Mouse (Mus musculus) neural tube, embryonic 12.5 days (tissue): ENCODE measurements at regions not wholly inside any gene's neighbourhood (a gene's known extent, or its start where the extent isn't known, plus 50 kb on each side); places are given as distances from the start of the nearest gene placed in this dataset.

Experiments
- ATAC-seq: fragments of 200-750 bp; cut with Nextera tagmentation; 2 replicates; pipeline ENCODE4 v1.8.0; 2017; ENCODE audit warnings: low read depth, mild to moderate bottlenecking, moderate TSS enrichment, moderate library complexity; ENCODE audit not compliant: low FRiP score
- H3K27ac ChIP-seq: fragments of 300-500 bp; sonication (generic); 2 replicates; pipeline ENCODE4 v1.5.1; 2016
- H3K27me3 ChIP-seq: fragments of 300-500 bp; sonication (generic); replicated peaks from 2 replicates; pipeline ENCODE4 v1.6.1; 2016; ENCODE audit warnings: mild to moderate bottlenecking
- H3K36me3 ChIP-seq: fragments of 300-500 bp; sonication (generic); 2 replicates; pipeline ENCODE4 v1.6.1; 2016; ENCODE audit warnings: mild to moderate bottlenecking
- H3K4me1 ChIP-seq: fragments of 300-500 bp; sonication (generic); 2 replicates; pipeline ENCODE4 v1.6.1; 2016
- H3K4me2 ChIP-seq: fragments of 300-500 bp; sonication (generic); replicated peaks from 2 replicates; pipeline ENCODE4 v1.6.1; 2016; ENCODE audit warnings: mild to moderate bottlenecking
- H3K4me3 ChIP-seq: fragments of 300-500 bp; sonication (generic); 2 replicates; pipeline ENCODE4 v1.5.1; 2016
- H3K9ac ChIP-seq: fragments of 300-500 bp; sonication (generic); 2 replicates; pipeline ENCODE4 v1.6.1; 2016; ENCODE audit warnings: mild to moderate bottlenecking
- H3K9me3 ChIP-seq: fragments of 300-500 bp; sonication (generic); 2 replicates; pipeline ENCODE4 v1.6.1; 2016; ENCODE audit warnings: mild to moderate bottlenecking
- WGBS: fragments of 180-500 bp; shearing (Covaris S2); methylation state at CpG from one replicate; pipeline ENCODE4 v1.1.7; 2016; 5-methylcytosine and 5-hydroxymethylcytosine counted together

GRCm38 (mm10) chr6:100376656-100377055 is 89.4 kb upstream of the Rybp start:
- no peak for ATAC-seq
- WGBS, result 16% methylated on average over 9 of the region's 9 CpGs
- no peak overlapping the region for H3K4me2 ChIP-seq

GRCm38 (mm10) chr6:100370828-100371227 is 83.5 kb upstream of the Rybp start:
- Histone ChIP-seq H3K9ac (no peak overlapping the region), H3K4me2 (no peak overlapping the region), H3K4me3 (no peak overlapping the region), H3K27me3 (no peaks in the 10 kb centered on the region), H3K9me3 (no peaks in the 10 kb centered on the region), H3K4me1 (no peaks in the 10 kb centered on the region), H3K27ac (no peak overlapping the region), H3K36me3 (no peaks in the 10 kb centered on the region)
- WGBS, result 96% methylated on average over 1 of the region's 1 CpGs
- ATAC-seq, result no peak

More at GRCm38 (mm10) chr6:100376656-100377055, 89.4 kb upstream of the Rybp start:
- Histone ChIP-seq H3K27me3 (0 out of 2 replicates have a peak, but pooled peaks cover 3% of the 10 kb centered on the region), H3K9ac (no peak overlapping the region), H3K36me3 (no peaks in the 10 kb centered on the region), H3K27ac (no peak overlapping the region), H3K9me3 (no peaks in the 10 kb centered on the region), H3K4me1 (peaks cover 19% of the 10 kb centered on the region), H3K4me3 (no peak overlapping the region)

DNA sequence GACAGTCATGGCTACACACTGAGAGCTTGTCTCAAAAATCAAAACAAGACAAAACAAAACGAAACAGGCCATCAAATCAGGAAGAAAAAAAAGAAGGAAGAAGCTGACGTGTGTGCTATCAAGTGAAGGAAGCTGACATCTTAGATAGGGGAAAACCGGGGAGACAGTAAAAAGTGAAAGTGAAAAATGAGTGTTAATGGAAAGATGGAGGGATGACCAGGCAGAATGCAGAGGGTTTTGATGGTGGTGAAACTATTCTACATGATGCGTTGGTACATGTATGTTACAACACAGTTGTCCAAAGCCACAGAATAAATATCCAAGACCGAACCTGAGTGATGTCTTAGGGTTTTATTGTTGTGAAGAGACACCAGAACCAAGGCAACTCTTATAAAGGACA is 83.1 kb upstream of the Rybp start:
- Histone ChIP-seq H3K9me3 (no peaks in the 10 kb centered on the region), H3K27me3 (no peaks in the 10 kb centered on the region), H3K4me2 (no peak overlapping the region), H3K36me3 (no peaks in the 10 kb centered on the region), H3K27ac (no peak overlapping the region), H3K4me3 (no peak overlapping the region), H3K9ac (no peak overlapping the region), H3K4me1 (no peaks in the 10 kb centered on the region)
- no peak for ATAC-seq
- 92% methylated on average over 5 of the region's 5 CpGs for WGBS

GRCm38 (mm10) chr6:100366231-100366630 is 78.9 kb upstream of the Rybp start:
- no peak overlapping the region for H3K4me3 ChIP-seq
- H3K9ac ChIP-seq, result no peak overlapping the region
- no peak overlapping the region for H3K27ac ChIP-seq
- no peaks in the 10 kb centered on the region for H3K36me3 ChIP-seq
- H3K4me1 ChIP-seq, result no peaks in the 10 kb centered on the region
- no peak overlapping the region for H3K4me2 ChIP-seq
- H3K9me3 ChIP-seq, result no peaks in the 10 kb centered on the region
- no peaks in the 10 kb centered on the region for H3K27me3 ChIP-seq
- WGBS, result 68% methylated on average over 8 of the region's 8 CpGs
- no peak for ATAC-seq

DNA sequence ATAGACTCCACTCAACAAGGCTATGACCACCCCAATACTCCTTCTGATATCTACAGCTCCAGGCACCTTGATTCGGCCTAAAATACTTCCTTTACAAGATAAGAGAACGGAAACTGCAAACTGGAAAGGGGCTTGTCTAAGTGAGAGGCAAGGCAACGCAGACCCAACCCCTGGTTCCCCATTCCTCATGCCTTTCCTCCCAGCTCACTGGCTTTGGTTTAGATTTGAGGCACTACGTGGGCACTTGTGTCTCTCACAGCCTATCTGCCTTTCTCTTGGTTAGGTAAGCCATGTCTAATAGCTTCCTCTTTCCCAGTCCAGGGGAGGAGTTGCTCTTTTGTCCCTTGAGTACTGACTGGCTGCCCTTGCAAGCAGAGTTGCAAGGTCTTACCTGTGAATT is 78.5 kb upstream of the Rybp start:
- Histone ChIP-seq H3K4me2 (no peak overlapping the region), H3K36me3 (no peaks in the 10 kb centered on the region), H3K9ac (no peak overlapping the region), H3K4me3 (no peak overlapping the region), H3K27ac (no peak overlapping the region), H3K9me3 (no peaks in the 10 kb centered on the region), H3K27me3 (no peaks in the 10 kb centered on the region), H3K4me1 (no peaks in the 10 kb centered on the region)
- no peak for ATAC-seq
- 83% methylated on average over 4 of the region's 4 CpGs for WGBS

DNA sequence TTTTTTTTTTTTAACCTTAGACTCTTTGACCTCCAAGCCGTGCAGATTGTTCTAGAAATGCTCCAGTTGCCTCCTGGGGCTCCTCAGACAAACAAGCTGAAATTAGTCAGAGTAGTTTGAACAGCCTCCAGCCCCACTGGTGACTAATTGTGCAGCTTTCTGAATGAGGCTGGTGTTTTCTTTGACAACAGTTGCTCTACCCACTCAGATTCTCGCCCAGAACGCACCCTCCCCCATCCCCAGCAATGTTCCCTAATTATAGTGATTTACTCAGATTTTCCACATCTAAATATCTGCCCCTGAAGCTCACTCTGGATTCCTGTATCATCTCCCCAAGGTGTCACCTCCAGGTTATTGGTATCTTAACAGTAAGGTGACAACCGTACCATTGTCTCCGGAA is 76.4 kb upstream of the Rybp start:
- Histone ChIP-seq H3K9me3 (no peaks in the 10 kb centered on the region), H3K36me3 (no peaks in the 10 kb centered on the region), H3K27ac (no peak overlapping the region), H3K4me2 (no peak overlapping the region), H3K9ac (no peak overlapping the region), H3K4me1 (no peaks in the 10 kb centered on the region), H3K4me3 (no peak overlapping the region), H3K27me3 (no peaks in the 10 kb centered on the region)
- no peak for ATAC-seq
- WGBS, result 56% methylated on average over 5 of the region's 5 CpGs

DNA sequence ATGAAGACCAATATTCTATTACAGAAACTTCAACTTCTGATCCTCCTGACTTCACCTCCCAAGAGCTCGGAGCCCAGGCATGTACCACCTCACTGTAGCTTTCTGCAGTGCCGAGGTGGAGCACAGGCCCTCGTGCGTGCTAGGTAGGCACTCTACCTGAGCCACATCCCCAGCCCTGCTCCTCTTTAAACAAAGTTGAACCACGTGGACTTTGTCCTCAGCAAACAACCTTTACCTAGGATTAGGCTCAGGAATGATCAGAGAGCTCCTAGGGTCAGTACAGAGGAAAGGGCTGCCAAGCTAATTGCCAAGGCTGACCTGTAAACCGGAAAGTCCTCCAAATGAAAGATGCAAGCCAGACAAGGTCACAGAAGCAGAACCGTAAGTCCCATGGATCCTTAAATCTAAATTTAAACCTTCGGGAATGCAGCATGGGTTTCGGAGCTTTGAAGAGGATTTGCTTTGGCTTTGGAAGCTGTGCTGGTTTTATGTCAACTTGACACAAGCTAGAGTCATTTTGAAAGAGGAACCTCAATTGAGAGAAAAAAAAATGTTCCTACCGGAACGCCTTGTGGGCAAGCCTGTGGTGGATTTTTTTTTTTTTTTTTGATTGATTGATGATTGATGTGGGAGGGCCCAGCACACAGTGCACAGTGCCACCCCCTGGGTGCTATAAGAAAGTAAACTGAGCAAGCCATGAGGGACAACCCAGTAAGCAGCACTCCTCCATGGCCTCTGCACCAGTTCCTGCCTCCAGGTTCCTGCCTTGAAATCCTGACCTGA is 69.5 kb upstream of the Rybp start:
- 88% methylated on average over 11 of the region's 11 CpGs for WGBS
- no peaks in the 10 kb centered on the region for H3K27me3 ChIP-seq
- H3K36me3 ChIP-seq, result no peaks in the 10 kb centered on the region

GRCm38 (mm10) chr6:100355858-100356257 is 68.6 kb upstream of the Rybp start:
- Histone ChIP-seq H3K4me3 (no peak overlapping the region), H3K9ac (no peak overlapping the region), H3K4me2 (no peak overlapping the region), H3K27me3 (no peaks in the 10 kb centered on the region), H3K36me3 (no peaks in the 10 kb centered on the region), H3K4me1 (no peaks in the 10 kb centered on the region), H3K9me3 (no peaks in the 10 kb centered on the region), H3K27ac (no peak overlapping the region)
- 84% methylated on average over 9 of the region's 9 CpGs for WGBS
- ATAC-seq, result no peak

More for the DNA sequence above, 69.5 kb upstream of the Rybp start:
- H3K9ac ChIP-seq, result no peak overlapping the region
- no peak overlapping the region for H3K27ac ChIP-seq
- H3K9me3 ChIP-seq, result no peaks in the 10 kb centered on the region
- H3K4me2 ChIP-seq, result no peak overlapping the region
- H3K4me1 ChIP-seq, result no peaks in the 10 kb centered on the region
- ATAC-seq, result no peak
- H3K4me3 ChIP-seq, result no peak overlapping the region

DNA sequence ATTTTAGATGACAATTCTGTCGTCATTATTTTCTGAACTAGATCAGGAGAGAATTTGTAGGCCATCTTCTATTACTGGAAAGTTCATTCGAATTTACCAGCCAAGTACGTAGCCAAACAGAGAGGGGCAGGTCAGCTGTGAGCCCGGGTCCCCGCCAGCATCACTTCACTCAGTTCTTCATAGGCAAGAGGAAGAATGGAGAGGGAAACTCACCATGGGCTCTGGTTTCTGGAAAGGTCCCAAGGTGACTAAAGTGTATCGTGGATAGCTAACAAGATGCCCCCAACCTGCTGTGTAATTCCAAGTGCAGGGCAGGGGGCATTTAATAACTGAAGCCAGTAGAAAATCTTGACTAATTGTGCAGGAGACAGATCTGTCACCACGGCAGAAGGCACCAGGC is 60.2 kb upstream of the Rybp start:
- H3K4me1 ChIP-seq, result no peaks in the 10 kb centered on the region
- H3K4me3 ChIP-seq, result no peak overlapping the region
- no peak overlapping the region for H3K9ac ChIP-seq
- H3K9me3 ChIP-seq, result no peaks in the 10 kb centered on the region
- no peaks in the 10 kb centered on the region for H3K27me3 ChIP-seq
- H3K36me3 ChIP-seq, result no peaks in the 10 kb centered on the region
- 85% methylated on average over 7 of the region's 7 CpGs for WGBS
- no peak overlapping the region for H3K27ac ChIP-seq
- ATAC-seq, result no peak
- no peak overlapping the region for H3K4me2 ChIP-seq

DNA sequence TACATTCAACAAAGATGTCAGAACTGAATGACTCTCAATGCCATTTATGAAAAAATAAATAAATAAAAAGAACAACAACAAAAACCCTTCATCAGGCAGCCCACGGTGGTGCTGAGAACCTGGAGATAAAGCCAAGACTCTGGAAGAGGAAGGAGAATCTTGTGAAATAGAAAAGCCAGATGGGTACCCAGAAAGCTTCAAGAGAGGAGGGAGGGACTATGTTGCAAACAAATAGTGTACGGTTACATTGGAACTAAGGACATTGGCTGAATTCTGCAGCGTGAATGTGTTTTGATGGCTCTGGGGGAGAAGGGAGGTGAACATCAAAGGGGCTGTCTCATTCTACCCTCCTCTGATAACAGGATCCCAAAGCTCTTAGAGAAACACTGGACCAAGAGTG is 57.8 kb upstream of the Rybp start:
- H3K27ac ChIP-seq, result no peak overlapping the region

DNA sequence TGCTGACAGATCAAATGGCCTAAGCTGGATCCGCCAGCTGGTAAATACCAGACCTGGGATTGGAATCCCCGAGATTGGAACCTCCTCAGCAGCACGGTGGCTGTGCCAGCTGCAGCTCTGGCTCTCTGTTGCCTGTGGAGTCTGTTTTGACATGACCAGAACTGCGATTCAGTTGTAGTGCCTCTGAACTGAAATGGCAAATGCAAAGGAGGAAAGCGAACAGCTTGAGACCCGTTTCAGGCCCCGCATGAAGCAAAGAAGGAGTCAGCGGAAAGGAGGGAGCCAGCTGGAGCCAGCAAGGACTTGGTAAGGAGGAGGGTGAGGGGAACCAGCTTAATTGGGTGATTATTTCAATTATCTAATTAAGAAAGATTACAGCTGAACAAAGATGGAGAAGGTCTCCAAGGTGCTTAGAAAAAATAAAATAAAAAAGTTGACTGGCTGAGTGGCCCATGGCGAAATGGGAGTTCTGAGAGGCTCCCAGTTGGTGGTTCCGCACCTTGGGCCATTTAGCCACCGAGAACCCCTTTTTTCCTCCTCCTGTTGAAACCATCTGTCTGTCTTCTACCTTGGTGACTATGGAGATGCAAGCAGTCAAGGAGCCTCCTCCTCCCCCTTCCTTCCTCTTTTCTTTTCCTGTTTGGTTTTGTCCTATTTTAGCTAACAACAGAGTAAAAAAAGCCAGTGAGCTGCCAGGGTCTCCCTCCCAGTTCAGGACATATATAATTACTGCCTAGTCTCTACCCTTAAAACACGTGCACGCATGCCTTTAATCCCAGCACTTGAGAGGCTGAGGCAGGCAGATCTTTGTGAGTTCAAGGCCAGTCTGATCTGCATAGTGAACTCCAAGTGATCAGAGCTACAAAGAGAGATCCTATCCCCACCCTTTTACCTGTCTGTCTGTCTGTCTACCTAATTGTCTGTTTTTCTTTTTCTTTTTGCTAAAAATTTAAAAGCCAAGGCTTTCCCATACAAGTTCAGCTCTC is 54.3 kb upstream of the Rybp start:
- no peak overlapping the region for H3K9ac ChIP-seq
- no peak overlapping the region for H3K4me3 ChIP-seq
- H3K4me1 ChIP-seq, result peaks cover 5% of the 10 kb centered on the region
- 69% methylated on average over 13 of the region's 13 CpGs for WGBS
- no peak overlapping the region for H3K27ac ChIP-seq
- H3K4me2 ChIP-seq, result no peak overlapping the region
- no peak for ATAC-seq
- no peaks in the 10 kb centered on the region for H3K36me3 ChIP-seq
- peaks cover 11% of the 10 kb centered on the region for H3K27me3 ChIP-seq
- H3K9me3 ChIP-seq, result no peaks in the 10 kb centered on the region

More for the DNA sequence above, 57.8 kb upstream of the Rybp start:
- Histone ChIP-seq H3K4me2 (no peak overlapping the region), H3K9me3 (no peaks in the 10 kb centered on the region), H3K9ac (no peak overlapping the region), H3K4me1 (no peaks in the 10 kb centered on the region), H3K4me3 (no peak overlapping the region), H3K36me3 (no peaks in the 10 kb centered on the region), H3K27me3 (no peaks in the 10 kb centered on the region)
- WGBS, result 90% methylated on average over 3 of the region's 3 CpGs
- no peak for ATAC-seq

GRCm38 (mm10) chr6:100338291-100338690 is 51.0 kb upstream of the Rybp start:
- Histone ChIP-seq H3K4me3 (no peak overlapping the region), H3K36me3 (no peaks in the 10 kb centered on the region), H3K9ac (no peak overlapping the region), H3K9me3 (no peaks in the 10 kb centered on the region), H3K4me2 (no peak overlapping the region), H3K4me1 (peaks cover 20% of the 10 kb centered on the region), H3K27me3 (peaks cover 16% of the 10 kb centered on the region), H3K27ac (no peak overlapping the region)
- ATAC-seq, result no peak
- WGBS, result 95% methylated on average over 4 of the region's 4 CpGs
